Mouse (Mus musculus) gastrocnemius, postnatal 14 days (tissue): ENCODE results near the gene Pepd. TPM values are rescaled to one million over a fixed set of nuclear protein-coding genes. Genes with fewer than 3 reads are reported as not detected.
"Not testable (repeated sequence)": the region's sequence is repeated elsewhere in the genome, so short reads cannot be mapped to it uniquely, and the experiment has no call there.

Experiments used
- DNase-seq: peaks from one replicate; pipeline ENCODE4 v3.0.0; 2021; ENCODE audit warnings: mixed read lengths
- intact Hi-C: fragments of 180-260 bp; cut with DNase I; formaldehyde crosslinking; loops from one replicate; pipeline ENCODE4 v1.15.1; 2025; ENCODE audit warnings: low total_unique reads
- total RNA-seq, 2 experiments: library from RNA; stranded (reverse); gene quantifications; 2 replicates each; pipeline ENCODE4 v1.2.3; 2021

The Pepd gene
- total RNA-seq, 2 experiments from 2014 or later, result 25.4 to 27.0 TPM

DNA sequence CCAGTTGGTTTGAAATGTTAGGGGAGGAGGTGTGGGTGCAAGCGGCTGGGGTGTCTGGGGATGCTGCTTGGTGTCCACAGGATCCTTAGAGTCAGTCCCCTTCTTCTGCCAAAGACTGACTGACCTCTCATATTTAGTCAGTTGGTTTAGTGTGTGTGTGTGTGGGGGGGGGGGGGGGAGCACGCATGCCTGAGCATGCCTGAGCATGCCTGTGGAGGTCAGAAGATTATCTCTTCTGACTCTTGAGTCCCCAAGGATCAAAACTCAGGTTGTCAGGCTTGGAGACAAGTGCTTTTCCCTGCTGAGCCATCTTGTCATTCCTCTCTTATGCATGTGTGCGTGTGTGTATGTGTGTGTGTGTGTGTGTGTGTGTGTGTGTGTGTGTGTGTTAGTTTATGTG lies 61.7 kb downstream of the Pepd start:
- intact Hi-C loops, result no loop called here
- DNase-seq, result no peak

DNA sequence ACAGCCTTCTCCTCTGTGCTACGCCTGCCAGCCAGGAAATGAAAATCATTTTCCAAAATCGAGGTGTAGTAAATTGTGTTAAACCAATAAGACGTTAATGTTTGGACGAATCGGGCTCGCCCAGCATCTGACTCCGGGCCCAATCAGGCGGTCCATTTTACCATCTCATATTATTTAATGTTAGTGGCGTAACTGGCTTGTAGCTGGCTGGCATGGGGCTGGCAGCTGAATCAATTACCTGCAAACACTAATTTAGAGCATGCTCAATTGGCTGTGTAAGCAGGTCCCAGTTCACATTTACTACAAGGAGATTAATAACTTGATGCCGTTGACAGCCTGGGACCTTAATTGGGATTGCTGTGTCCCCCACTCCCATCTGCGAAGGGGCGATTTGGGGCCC lies 63.7 kb downstream of the Pepd start:
- intact Hi-C loops, result no loop called here
- DNase-seq, result no peak

DNA sequence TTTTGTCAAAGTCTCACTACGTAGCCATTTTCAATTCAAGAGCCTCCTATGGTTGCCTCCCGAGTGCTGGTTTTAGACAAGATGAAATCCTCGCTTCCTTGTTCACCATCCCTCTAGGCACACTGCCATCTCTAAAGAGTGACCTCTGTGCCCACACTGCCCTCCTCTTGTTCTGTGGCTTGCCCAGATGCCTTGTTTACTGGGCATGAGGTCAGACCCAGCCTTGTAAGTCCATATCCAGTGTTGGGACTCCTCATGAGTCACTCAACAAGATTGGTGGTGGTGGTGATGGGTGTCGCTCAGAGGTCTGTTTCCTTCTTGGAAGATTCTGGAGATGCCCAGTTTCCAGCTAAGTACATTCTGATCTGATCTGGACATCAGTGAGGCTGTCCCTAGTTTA lies 65.2 kb downstream of the Pepd start:
- no peak for DNase-seq
- intact Hi-C loops, result no loop called here

- no peak for DNase-seq
- intact Hi-C loops, result no loop called here
Observed at GRCm38 (mm10) chr7:34981803-34982202, 69.6 kb downstream of the Pepd start.

GRCm38 (mm10) chr7:34982372-34982771 lies 70.2 kb downstream of the Pepd start:
- intact Hi-C loops, result not testable (repeated sequence)

DNA sequence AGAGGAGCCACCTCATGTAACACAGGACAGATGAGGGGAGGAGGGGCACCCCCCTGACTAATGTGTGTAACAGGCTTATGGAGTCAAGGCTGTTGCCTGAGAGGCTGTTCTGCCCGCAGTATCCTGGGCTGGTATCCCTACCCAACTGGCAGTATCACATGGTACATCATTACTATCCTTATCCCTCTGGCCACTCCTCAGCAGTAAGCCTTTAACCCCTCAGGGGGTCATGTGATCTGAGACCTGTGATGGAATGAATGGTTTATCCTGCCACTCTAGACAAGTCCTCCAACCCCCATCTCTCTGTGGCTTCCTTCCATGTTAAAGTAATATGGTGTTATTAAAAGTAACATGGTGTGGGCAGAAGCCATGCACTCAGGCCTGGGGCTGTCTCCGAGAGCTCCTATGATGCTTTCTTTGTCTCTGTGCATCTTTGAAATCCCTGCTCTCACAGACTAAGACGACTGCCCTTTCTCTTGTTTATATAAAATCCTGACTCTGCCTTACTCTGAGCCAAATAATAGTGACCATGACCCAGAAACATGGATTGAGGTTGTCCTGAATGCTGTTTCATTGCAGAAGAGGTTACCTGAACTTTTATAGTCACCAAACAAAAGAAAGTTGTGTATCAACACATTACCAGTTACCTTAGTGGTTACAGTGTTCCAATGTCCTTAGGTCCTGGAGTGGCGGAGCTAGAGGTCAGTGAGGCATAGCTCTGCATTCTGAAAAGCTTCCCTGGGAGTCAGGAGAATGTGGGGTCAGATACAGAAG lies 71.7 kb downstream of the Pepd start:
- DNase-seq, result no peak
- intact Hi-C loops, result no loop called here

More at GRCm38 (mm10) chr7:34982372-34982771, 70.2 kb downstream of the Pepd start:
- not testable (repeated sequence) for DNase-seq

- intact Hi-C loops, result no loop called here
- DNase-seq, result peak; percentile 50
Observed at GRCm38 (mm10) chr7:34984526-34985133, 72.5 kb downstream of the Pepd start.

GRCm38 (mm10) chr7:34985216-34985615 lies 73.0 kb downstream of the Pepd start:
- intact Hi-C loops, result no loop called here

GRCm38 (mm10) chr7:34985646-34986045 lies 73.5 kb downstream of the Pepd start:
- intact Hi-C loops, result no loop called here
- no peak for DNase-seq

More at GRCm38 (mm10) chr7:34985216-34985615, 73.0 kb downstream of the Pepd start:
- no peak for DNase-seq

- intact Hi-C loops, result no loop called here
- DNase-seq, result peak; percentile 25
Observed at GRCm38 (mm10) chr7:34986575-34987150, 74.5 kb downstream of the Pepd start.

- intact Hi-C loops, result no loop called here
- no peak for DNase-seq
Observed at GRCm38 (mm10) chr7:34987258-34987657, 75.1 kb downstream of the Pepd start.

DNA sequence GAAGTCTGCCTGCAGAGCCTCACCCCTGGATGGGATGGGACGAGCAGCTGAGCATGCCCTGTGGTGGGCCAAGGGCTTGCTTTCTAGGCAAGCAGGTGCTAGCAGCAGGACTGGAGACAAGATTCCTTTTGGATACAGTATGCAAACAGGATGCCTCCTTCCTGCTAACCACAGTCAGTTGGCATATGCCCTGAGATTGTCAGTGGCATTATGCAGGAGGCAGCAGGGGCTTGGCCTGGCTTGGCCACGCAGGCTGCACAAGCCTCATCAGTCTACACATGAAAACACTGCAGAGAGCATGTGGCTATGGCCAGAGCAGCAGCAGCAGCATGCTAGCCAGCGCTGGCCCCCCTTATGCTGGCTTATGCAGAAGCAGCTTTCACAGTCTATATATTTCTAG lies 76.3 kb downstream of the Pepd start:
- DNase-seq, result no peak
- intact Hi-C loops, result no loop called here

DNA sequence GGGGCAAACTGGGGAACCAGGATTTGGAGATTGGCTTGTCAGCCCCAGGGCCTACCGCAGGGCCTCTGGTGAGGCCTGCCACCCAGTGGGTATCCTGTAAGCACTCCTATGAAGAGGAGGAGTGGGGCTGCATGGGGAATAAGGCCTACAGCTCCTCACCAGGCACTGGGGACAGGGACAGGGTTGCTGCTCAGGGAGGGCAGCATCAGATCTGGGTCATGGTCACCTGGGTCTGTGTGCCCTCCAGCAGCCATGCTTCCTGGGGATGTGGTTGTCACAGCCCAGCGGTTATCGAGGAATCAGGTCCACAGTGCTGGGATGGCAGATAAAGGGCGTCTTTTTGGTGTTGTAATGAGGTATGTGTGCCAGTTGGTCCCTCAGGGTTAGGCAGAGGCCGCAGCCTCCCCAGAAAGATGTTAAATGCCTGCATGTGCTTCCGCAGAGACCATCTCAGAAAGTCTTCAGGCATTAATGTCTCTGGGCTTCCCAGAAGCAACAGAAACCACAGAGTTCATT lies 79.6 kb downstream of the Pepd start:
- no peak for DNase-seq
- intact Hi-C loops, result no loop called here

DNA sequence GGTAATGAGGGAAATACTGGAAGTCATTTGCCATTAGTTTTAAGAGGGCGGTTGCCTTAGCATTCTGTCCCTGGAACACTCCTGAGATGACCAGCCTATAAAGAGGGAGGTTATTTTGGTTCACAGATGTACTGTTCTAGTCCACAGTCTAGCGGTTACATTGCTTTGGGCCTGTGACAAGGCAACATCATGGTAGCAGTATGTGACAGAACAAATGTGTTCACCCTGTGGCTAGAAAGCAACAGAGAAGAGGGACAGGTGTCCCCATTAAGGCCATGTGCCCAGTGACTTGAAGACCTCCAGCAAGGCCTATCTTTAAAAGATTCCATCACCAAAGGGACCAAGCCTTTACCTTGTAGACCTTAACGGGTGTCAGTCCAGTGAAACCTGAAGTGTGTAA lies 80.6 kb downstream of the Pepd start:
- DNase-seq, result no peak
- intact Hi-C loops, result no loop called here

DNA sequence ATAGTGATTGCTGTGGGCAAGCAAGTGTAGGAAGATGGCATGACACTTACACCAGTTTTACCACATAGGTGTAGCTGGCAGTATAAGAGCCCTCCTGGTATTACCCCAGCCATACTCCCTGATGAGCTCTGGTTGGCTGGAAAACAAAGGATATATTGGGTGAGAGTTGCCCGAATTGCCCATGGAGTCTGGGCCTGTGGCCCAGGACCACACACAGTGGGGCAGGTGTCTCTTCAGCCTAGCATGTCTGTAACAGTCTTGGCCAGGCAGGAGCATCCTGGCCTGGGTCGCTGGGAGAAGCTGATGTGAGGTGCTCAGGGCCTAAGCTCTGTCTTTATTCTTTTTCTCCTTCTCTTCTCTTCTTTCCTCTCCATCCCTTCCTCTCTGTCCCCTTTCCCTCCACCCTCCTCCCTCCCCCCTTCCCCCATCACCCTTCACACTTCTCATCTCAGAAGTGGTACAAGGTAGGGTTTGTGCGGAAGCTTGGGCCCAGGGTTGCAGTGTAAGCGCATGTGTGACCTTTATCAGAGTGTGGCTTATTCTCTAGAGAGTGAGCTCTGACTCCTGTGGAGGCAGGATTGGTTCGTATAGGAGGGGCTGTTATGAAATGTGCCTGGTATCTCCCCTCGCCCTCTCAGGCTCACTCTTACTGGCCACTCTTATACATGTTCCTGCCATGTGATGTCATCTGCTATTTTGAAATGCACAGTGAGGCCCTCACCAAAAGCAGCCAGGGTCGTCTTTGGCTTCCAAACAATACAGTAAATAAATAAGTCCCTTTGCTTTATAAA lies 83.9 kb downstream of the Pepd start:
- intact Hi-C loops, result no loop called here
- DNase-seq, result no peak

GRCm38 (mm10) chr7:35000839-35001238 lies 88.7 kb downstream of the Pepd start:
- intact Hi-C loops, result no loop called here
- DNase-seq, result peak; percentile 53

DNA sequence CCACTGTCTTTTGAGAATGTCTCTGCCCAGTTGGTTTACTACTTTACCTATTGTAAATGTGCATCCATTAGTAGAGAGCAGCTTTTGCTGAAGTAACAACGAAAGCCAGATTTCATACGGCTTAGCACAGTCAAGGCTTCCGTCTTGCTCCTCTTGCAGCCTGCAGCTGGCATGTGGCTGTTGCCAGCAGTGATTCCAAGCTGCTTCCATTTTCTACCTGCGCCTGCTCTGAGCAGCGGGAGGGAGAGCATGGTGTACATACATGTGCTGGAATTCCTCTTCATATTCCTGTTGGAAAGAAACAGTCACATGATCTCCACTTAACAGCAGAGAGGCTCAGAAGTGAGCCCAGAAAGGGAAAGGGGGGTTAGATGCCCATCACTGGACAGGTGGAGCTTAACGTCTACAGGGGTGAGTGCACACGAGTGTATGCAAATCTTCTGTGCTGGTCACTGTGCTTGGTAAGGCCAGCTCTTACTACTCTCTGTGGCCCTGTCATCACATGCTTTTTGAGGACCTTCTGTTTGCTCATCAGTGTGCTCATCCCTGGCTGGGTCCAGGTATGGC lies 91.1 kb downstream of the Pepd start:
- intact Hi-C loops, result no loop called here
- no peak for DNase-seq

GRCm38 (mm10) chr7:35006661-35007060 lies 94.5 kb downstream of the Pepd start:
- intact Hi-C loops, result no loop called here
- no peak for DNase-seq

GRCm38 (mm10) chr7:35013228-35013627 lies 101.0 kb downstream of the Pepd start:
- no peak for DNase-seq
- intact Hi-C loops, result no loop called here

GRCm38 (mm10) chr7:35015252-35015651 lies 103.1 kb downstream of the Pepd start:
- intact Hi-C loops, result no loop called here

More at GRCm38 (mm10) chr7:35015252-35015651, 103.1 kb downstream of the Pepd start:
- no peak for DNase-seq
